Mouse (Mus musculus): Measurements from ENCODE around the gene Acp4. TPM values are rescaled to one million over a fixed set of nuclear protein-coding genes. Genes with fewer than 3 reads are reported as not detected.
"Not testable (repeated sequence)": the region's sequence is repeated elsewhere in the genome, so short reads cannot be mapped to it uniquely, and the experiment has no call there.

Gene Acp4
- polyA plus RNA-seq, 1 experiment from 2014 or later = not detected

- Histone ChIP-seq H3K9me3 (ENCODE audit: control insufficient read depth, low read length) (no peaks in the 10 kb centered on the region), H3K4me1 (replicated peaks; ENCODE audit: control insufficient read depth, insufficient read depth, low read length) (0 out of 2 replicates have a peak, but pooled peaks cover 2% of the 10 kb centered on the region), H3K4me3 (ENCODE audit: low read depth, low read length) (no peak overlapping the region), H3K36me3 (ENCODE audit: control insufficient read depth, insufficient read depth, low read length) (peaks cover 17% of the 10 kb centered on the region), H3K27ac (ENCODE audit: low read depth, low read length) (no peak overlapping the region), H3K4me2 (replicated peaks; ENCODE audit: low read depth, low read length) (no peak overlapping the region), H3K27me3 (ENCODE audit: control insufficient read depth, insufficient read depth, low read length) (no peaks in the 10 kb centered on the region), H3K9ac (ENCODE audit: low read depth, low read length) (no peak overlapping the region)
- DNase-seq (ENCODE audit: low spot score) (no peak), ATAC-seq (ENCODE audit: low FRiP score) (no peak)
- WGBS = 70% methylated on average over 15 of the region's 15 CpGs
These were observed 4.1 kb downstream of the Acp4 start for GRCm38 (mm10) chr7:44253023-44253616.

GRCm38 (mm10) chr7:44250732-44251275 is 6.4 kb downstream of the Acp4 start:
- not testable (repeated sequence) for ATAC-seq (ENCODE audit: low FRiP score); H3K27ac ChIP-seq (ENCODE audit: low read depth, low read length); H3K9me3 ChIP-seq (ENCODE audit: control insufficient read depth, low read length); H3K4me2 ChIP-seq (replicated peaks; ENCODE audit: low read depth, low read length); DNase-seq (ENCODE audit: low spot score); H3K4me1 ChIP-seq (replicated peaks; ENCODE audit: control insufficient read depth, insufficient read depth, low read length); H3K4me3 ChIP-seq (ENCODE audit: low read depth, low read length); H3K9ac ChIP-seq (ENCODE audit: low read depth, low read length); H3K27me3 ChIP-seq (ENCODE audit: control insufficient read depth, insufficient read depth, low read length)
- 96% methylated on average over 17 of the region's 17 CpGs for WGBS
- peaks cover 17% of the 10 kb centered on the region for H3K36me3 ChIP-seq (ENCODE audit: control insufficient read depth, insufficient read depth, low read length)

- peaks cover 4% of the 10 kb centered on the region; the same call in 1 of the 2 replicates for H3K4me1 ChIP-seq (replicated peaks; ENCODE audit: control insufficient read depth, insufficient read depth, low read length)
- H3K9me3 ChIP-seq (ENCODE audit: control insufficient read depth, low read length) = no peaks in the 10 kb centered on the region
- DNase-seq (ENCODE audit: low spot score) (no peak), ATAC-seq (ENCODE audit: low FRiP score) (no peak)
- H3K36me3 ChIP-seq (ENCODE audit: control insufficient read depth, insufficient read depth, low read length) = peaks cover 17% of the 10 kb centered on the region
- WGBS = 99% methylated on average over 4 of the region's 4 CpGs
- no peak overlapping the region for H3K4me2 ChIP-seq (replicated peaks; ENCODE audit: low read depth, low read length)
- H3K27me3 ChIP-seq (ENCODE audit: control insufficient read depth, insufficient read depth, low read length) = no peaks in the 10 kb centered on the region
- H3K4me3 ChIP-seq (ENCODE audit: low read depth, low read length) = no peak overlapping the region; the same call in 1 of the 2 replicates
- no peak overlapping the region for H3K9ac ChIP-seq (ENCODE audit: low read depth, low read length)
- no peak overlapping the region for H3K27ac ChIP-seq (ENCODE audit: low read depth, low read length)
These were observed 7.9 kb downstream of the Acp4 start for GRCm38 (mm10) chr7:44249248-44249647.

DNA sequence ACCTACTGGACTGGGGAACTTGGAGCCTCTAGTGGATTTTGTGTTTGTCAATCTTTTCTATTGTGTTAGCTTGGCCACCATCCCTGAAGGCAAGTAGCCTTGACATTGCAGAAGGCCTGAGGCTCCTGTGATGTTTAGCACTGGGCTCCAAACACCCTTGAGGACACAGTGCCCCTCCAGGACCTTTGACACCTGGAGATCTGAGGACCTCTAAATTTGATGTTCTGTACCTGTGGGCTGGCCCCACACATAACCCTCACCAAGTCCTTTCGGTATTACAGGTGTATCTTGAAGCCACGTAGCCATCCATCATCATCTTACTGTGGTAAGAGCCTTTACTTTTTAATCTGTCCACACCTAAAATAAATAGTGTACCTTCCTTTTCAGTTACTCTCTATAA is 9.2 kb downstream of the Acp4 start:
- Histone ChIP-seq H3K27me3 (ENCODE audit: control insufficient read depth, insufficient read depth, low read length) (no peaks in the 10 kb centered on the region), H3K4me2 (replicated peaks; ENCODE audit: low read depth, low read length) (peak overlapping the region; percentile 67), H3K4me3 (ENCODE audit: low read depth, low read length) (peak overlapping the region; percentile 82), H3K9me3 (ENCODE audit: control insufficient read depth, low read length) (no peaks in the 10 kb centered on the region), H3K9ac (ENCODE audit: low read depth, low read length) (peak overlapping the region; percentile 86), H3K36me3 (ENCODE audit: control insufficient read depth, insufficient read depth, low read length) (peaks cover 17% of the 10 kb centered on the region), H3K4me1 (replicated peaks; ENCODE audit: control insufficient read depth, insufficient read depth, low read length) (peaks cover 4% of the 10 kb centered on the region; the same call in 1 of the 2 replicates), H3K27ac (ENCODE audit: low read depth, low read length) (no peak overlapping the region)
- 96% methylated on average over 2 of the region's 2 CpGs for WGBS
- DNase-seq (ENCODE audit: low spot score) (no peak), ATAC-seq (ENCODE audit: low FRiP score) (no peak)

DNA sequence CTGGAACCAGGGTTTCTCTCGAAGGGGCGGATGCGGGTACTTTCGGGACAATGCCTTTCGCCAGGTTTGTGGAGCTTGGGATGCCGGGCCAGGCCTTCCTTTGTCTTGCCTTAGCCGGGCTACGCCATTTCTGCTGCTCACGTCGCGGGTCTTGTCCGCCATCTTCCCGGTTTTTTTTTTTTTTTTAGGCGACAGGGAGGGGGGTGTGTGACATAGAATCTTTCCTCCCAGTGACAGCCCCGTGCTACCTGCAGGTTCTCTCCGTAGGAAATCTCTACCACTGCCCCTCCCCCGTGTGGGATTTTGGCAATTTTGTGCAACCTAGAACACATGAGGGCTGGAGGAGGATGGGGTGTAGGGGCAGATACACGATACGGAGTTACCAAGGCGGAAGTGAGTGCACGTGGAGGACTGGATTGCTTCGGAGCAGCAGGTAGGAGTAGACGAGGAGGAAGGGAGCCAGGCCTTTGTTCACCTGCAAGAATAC is 10.2 kb downstream of the Acp4 start:
- Histone ChIP-seq H3K9ac (ENCODE audit: low read depth, low read length) (peak overlapping the region; percentile 86), H3K27me3 (ENCODE audit: control insufficient read depth, insufficient read depth, low read length) (no peaks in the 10 kb centered on the region), H3K36me3 (ENCODE audit: control insufficient read depth, insufficient read depth, low read length) (peaks cover 17% of the 10 kb centered on the region), H3K4me1 (replicated peaks; ENCODE audit: control insufficient read depth, insufficient read depth, low read length) (peaks cover 4% of the 10 kb centered on the region; the same call in 1 of the 2 replicates), H3K4me3 (ENCODE audit: low read depth, low read length) (peak overlapping the region; percentile 82), H3K9me3 (ENCODE audit: control insufficient read depth, low read length) (no peaks in the 10 kb centered on the region), H3K27ac (ENCODE audit: low read depth, low read length) (peak overlapping the region; percentile 71), H3K4me2 (replicated peaks; ENCODE audit: low read depth, low read length) (peak overlapping the region; percentile 67)
- ATAC-seq (ENCODE audit: low FRiP score) (peak; percentile 19), DNase-seq (ENCODE audit: low spot score) (peak; percentile 73)
- WGBS = under 1% methylated on average over 22 of the region's 23 CpGs

DNA sequence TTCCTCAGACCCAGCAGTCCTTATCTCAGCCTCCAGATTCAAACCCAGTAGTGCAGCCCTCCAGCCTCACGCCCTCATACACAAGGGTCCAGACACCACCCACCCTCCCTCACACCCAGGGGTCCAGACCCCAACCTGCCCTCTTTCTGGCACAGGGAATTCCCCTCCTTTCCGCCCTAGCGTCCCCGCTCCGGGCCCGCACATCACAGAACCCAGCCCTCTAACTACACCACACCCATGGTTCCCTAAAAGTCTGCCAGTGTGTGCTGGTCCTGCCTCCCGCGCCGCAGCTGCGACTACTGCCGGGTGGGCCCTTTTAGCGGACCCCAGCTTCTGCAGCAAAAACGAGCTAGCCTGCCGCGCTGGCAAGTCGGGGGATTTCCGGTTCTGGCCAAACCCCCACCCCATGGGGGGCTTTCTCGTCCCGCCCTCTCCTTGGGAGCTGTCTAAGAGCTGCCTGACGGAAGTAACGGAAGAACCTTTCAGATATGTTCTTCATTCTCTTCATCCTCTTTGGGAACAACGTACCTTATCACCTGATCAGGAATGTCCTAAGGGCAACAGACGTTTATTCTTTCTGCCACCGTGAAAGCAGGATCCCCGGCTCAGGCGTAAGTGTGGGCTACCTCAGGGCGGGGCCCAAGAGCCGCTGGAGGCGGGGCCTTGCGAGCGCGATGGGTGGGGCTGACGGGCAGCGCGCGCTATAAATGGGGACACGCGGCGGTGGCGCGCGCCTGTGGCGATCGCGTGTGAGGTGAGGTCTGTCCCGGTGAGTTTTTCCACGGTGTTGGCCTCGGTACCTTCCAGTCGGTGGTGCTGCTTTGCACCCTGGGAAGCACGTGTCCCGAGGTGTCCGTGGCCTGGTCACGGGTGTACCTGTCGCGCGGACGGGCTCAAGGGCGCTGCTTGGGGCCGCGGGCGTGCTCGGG is 10.9 kb downstream of the Acp4 start, which contains the start of the genes 1700028J19Rik and 2410002F23Rik:
Gene 1700028J19Rik (minus strand): TSS at position 641 of the 929 bp plus-strand sequence.
Gene 2410002F23Rik (plus strand): TSS at position 668 of the 929 bp plus-strand sequence.
- Histone ChIP-seq H3K4me3 (ENCODE audit: low read depth, low read length) (peak within 1 kb of the TSS; percentile 82), H3K36me3 (ENCODE audit: control insufficient read depth, insufficient read depth, low read length) (peaks cover 17% of the 10 kb centered on the region), H3K27ac (ENCODE audit: low read depth, low read length) (peak within 1 kb of the TSS; percentile 74), H3K27me3 (ENCODE audit: control insufficient read depth, insufficient read depth, low read length) (no peaks in the 10 kb centered on the region), H3K9me3 (ENCODE audit: control insufficient read depth, low read length) (no peaks in the 10 kb centered on the region), H3K4me2 (replicated peaks; ENCODE audit: low read depth, low read length) (peak within 1 kb of the TSS; percentile 67), H3K9ac (ENCODE audit: low read depth, low read length) (peak within 1 kb of the TSS; percentile 86), H3K4me1 (replicated peaks; ENCODE audit: control insufficient read depth, insufficient read depth, low read length) (peaks cover 4% of the 10 kb centered on the region; the same call in 1 of the 2 replicates)
- ATAC-seq (ENCODE audit: low FRiP score) = peak; percentile 88
- under 1% methylated on average over 62 of the region's 62 CpGs for WGBS
- peak; percentile 92 for DNase-seq (ENCODE audit: low spot score)

DNA sequence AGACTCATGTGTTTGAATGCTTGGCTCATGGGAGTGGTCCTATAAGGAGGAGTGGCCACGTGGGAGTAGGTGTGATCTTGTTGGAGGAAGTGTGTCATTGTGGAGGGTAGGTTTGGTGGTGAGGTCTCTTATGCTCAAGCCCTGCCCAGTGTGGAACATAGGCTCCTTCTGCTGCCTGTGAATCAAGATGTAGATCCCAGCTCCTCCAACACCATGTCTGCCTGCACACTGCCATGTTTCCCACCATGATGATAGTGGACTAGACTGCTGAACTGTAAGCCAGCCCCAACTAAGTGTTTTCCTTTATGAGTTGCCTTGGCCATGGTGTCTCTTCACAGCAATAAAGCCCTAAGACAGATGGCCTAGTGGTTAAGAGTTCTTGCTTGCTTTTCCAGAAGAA is 13.1 kb downstream of the Acp4 start:
- Histone ChIP-seq H3K27ac (ENCODE audit: low read depth, low read length) (no peak overlapping the region), H3K36me3 (ENCODE audit: control insufficient read depth, insufficient read depth, low read length) (0 out of 2 replicates have a peak, but pooled peaks cover 1% of the 10 kb centered on the region), H3K4me3 (ENCODE audit: low read depth, low read length) (no peak overlapping the region), H3K9ac (ENCODE audit: low read depth, low read length) (no peak overlapping the region), H3K9me3 (ENCODE audit: control insufficient read depth, low read length) (no peaks in the 10 kb centered on the region), H3K27me3 (ENCODE audit: control insufficient read depth, insufficient read depth, low read length) (no peaks in the 10 kb centered on the region), H3K4me2 (replicated peaks; ENCODE audit: low read depth, low read length) (no peak overlapping the region), H3K4me1 (replicated peaks; ENCODE audit: control insufficient read depth, insufficient read depth, low read length) (peaks cover 2% of the 10 kb centered on the region; the same call in 1 of the 2 replicates)
- DNase-seq (ENCODE audit: low spot score) = no peak
- ATAC-seq (ENCODE audit: low FRiP score) = no peak
- whole genome bisulfite sequencing = 70% methylated on average over 1 of the region's 1 CpGs

DNA sequence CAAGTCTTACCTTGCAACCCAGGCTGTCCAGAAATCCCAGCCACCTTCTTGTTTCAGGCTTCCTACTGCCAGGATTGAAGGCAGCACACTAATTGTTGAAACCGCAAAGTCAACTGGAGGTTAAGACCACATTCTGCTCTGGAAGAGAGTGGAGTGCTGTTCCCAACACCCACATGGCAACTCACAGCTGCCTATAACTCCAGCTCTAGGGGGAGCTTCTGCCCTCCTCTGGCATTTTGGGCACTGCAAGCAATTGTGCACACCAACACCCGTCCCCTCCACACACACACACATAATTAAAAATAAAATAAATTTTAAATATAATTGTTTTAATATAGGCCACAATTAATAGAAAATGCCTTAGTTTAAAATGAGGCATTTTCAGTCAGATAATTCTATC is 16.0 kb downstream of the Acp4 start:
- H3K36me3 ChIP-seq (ENCODE audit: control insufficient read depth, insufficient read depth, low read length) = no peaks in the 10 kb centered on the region
- H3K27ac ChIP-seq (ENCODE audit: low read depth, low read length) = no peak overlapping the region
- no peaks in the 10 kb centered on the region for H3K9me3 ChIP-seq (ENCODE audit: control insufficient read depth, low read length)
- whole genome bisulfite sequencing = 79% methylated on average over 2 of the region's 2 CpGs
- DNase-seq (ENCODE audit: low spot score) = no peak
- no peak overlapping the region for H3K4me3 ChIP-seq (ENCODE audit: low read depth, low read length)
- no peaks in the 10 kb centered on the region; the same call in 1 of the 2 replicates for H3K4me1 ChIP-seq (replicated peaks; ENCODE audit: control insufficient read depth, insufficient read depth, low read length)
- H3K4me2 ChIP-seq (replicated peaks; ENCODE audit: low read depth, low read length) = no peak overlapping the region
- no peaks in the 10 kb centered on the region for H3K27me3 ChIP-seq (ENCODE audit: control insufficient read depth, insufficient read depth, low read length)
- no peak overlapping the region for H3K9ac ChIP-seq (ENCODE audit: low read depth, low read length)
- no peak for ATAC-seq (ENCODE audit: low FRiP score)
